Mouse (Mus musculus) forelimb bud, embryonic 11.5 days (tissue): ENCODE data around the gene Ildr2.

ENCODE experiments used
- DNase-seq: peaks from one replicate; pipeline ENCODE4 v3.0.0-alpha.2; 2012; ENCODE audit warnings: low read depth, low spot score

The Ildr2 gene

GRCm38 (mm10) chr1:166283451-166283850 lies 29.5 kb downstream of the Ildr2 start:
- DNase-seq, result no peak

- DNase-seq, result no peak
These were observed 30.5 kb downstream of the Ildr2 start for GRCm38 (mm10) chr1:166284390-166284789.

GRCm38 (mm10) chr1:166286231-166286630 lies 32.3 kb downstream of the Ildr2 start:
- no peak for DNase-seq

- no peak for DNase-seq
These were observed 36.6 kb downstream of the Ildr2 start for GRCm38 (mm10) chr1:166290562-166290961.

- DNase-seq, result no peak
These were observed 39.1 kb downstream of the Ildr2 start for GRCm38 (mm10) chr1:166293086-166293485.

- no peak for DNase-seq
These were observed 41.6 kb downstream of the Ildr2 start for GRCm38 (mm10) chr1:166295548-166295947.

DNA sequence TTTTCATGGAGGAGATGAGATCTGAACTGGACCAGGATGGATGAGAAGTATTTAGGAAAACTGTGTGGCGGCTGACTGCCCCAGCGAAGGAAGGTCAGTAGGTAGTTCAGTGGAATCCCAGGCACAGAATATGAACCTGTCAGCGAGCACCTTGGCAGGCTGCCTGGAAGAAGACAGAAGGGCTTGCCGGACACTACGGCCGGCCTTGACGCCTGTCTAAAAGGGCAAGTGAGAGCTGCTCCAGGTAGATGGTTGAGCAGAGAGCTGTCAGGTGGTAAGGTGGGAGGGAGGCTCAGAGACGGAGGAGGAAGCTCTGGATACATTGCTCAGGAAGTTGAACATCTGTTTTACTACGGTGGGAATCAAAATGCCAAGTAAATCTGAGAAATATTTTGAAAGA lies 42.4 kb downstream of the Ildr2 start:
- DNase-seq, result no peak

- DNase-seq, result no peak
These were observed 43.0 kb downstream of the Ildr2 start for GRCm38 (mm10) chr1:166296971-166297370.

DNA sequence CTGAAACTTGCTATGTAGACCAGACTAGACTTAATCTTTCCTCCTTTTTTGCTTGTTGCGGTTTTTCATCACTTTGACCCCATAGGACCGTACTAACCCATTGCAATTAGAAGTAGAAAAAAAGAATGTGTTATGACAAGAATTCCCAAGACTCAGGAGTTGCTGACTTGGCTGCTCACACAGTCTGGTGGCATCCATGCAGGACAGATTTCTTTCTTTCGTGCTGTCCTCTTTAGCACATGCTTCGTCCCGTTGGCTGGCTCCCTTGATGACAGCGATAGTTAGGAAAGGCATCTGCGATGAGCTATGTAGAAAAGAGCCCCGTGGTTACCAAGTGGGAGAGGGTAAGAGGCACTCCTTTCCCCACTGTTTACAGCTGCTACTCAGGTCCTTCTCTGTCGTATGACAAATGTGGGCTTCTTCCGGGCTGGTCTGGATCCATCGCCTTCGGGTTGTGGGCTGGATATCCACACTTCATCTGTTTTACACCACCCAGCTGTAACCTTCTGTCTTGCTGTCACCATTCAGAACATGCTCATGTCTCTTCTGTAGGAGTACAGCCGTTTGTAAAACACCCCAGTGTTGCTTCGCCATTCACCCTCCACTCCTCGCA lies 43.7 kb downstream of the Ildr2 start:
- DNase-seq, result no peak

GRCm38 (mm10) chr1:166298884-166299283 lies 44.9 kb downstream of the Ildr2 start:
- DNase-seq, result no peak

DNA sequence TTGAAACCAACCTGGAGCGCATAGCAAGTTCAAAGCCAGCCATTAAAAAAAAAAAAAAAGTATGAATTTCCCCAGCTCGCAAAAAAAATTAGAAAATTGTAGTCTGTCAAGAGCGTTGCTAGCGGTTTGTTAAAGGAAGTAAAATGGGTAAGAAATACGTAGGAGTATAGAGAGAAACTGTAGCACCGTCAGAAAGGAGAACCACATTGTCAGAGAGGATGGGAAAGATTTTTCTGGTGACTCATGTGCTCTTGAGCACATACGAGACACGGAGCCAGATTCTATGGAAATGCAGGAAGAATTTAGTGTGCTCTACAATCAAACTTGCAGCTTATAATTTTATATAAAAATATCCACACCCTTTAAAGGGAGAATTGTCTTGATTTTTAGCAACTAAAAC lies 45.9 kb downstream of the Ildr2 start:
- DNase-seq, result no peak

GRCm38 (mm10) chr1:166300526-166300925 lies 46.6 kb downstream of the Ildr2 start:
- no peak for DNase-seq

DNA sequence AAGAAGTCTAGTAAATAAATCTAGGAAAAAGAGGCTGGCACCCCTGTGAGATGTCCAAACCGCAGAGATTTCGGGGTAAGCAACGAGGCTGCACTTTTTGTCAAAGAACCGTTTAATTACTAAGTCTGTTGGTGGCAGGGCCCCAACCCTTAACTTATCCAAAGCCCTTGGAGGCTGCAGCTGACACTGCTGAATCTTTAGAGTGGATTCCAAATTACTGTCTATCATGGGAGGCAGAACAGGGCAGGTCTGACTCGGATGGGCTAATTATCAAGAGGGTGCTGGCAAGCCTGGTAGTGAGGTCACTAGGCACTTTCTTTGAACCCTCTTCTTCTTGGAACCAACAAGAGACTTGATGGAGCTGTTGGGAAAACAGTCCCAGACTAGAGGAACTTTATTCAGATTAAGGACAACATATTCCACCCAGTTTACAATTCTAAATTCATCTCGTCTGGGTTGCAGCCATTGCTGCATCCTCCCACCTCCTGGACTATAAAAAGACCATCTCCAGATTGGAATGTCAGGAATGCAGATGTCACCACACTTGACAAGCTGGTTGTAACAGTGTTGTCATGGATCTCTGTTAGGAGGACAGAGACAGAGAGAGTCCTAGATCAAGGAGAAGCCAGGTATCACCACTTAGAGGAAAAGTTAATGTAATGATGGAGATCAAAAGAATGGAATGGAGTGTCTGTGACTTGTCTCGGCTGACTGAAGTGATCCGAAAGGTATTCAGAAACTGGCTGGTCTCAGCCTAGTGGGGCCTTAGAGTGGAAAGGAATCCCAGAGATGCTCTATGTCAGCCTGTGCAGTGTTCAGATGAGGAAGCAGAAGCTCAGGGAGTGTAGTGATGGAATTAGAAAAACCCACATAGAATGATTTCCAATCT lies 50.7 kb downstream of the Ildr2 start:
- no peak for DNase-seq

- DNase-seq, result no peak
These were observed 54.5 kb downstream of the Ildr2 start for GRCm38 (mm10) chr1:166308471-166308850.

DNA sequence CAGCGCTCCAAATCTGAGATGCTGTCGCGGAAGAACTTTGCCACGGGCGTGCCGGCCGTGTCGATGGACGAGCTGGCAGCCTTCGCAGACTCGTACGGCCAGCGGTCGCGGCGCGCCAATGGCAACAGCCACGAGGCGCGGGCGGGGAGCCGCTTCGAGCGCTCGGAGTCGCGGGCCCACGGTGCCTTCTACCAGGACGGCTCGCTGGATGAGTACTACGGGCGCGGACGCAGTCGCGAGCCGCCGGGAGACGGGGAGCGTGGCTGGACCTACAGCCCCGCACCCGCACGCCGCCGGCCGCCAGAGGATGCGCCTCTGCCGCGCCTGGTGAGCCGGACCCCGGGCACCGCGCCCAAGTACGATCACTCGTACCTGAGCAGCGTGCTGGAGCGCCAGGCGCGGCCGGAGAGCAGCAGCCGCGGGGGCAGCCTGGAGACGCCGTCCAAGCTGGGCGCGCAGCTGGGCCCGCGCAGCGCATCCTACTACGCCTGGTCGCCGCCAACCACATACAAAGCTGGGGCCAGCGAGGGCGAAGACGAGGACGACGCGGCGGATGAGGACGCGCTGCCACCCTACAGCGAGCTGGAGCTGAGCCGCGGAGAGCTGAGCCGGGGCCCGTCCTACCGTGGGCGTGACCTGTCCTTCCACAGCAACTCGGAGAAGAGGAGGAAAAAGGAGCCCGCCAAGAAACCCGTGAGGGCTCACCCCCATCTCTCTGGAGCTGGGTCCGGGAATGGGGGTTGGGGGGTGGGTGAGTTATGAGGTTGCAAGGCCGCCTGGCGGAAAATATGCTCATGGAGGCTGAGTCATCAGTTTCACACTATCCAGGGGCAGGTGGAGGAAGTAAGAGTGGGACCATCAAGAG lies 55.1 kb downstream of the Ildr2 start:
- DNase-seq, result peak; percentile 26

DNA sequence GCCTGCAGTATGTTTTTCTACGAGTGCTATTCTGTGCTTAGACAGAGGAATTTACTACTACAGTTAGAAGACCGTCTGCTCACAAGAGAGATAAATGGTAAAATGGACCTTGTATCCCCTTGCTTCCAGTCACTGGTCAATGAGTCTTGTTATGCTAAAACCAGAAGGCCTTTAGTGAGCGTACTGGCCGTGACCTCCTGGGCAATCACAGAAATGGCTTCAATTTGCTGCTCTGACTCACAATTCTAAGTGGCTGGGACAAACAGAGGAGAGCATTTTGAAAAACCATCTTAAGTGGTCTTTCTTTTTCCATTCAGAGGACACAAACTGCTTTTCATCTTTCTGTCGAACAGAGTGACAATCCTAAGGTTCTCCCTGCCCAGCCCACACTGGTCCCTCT lies 57.2 kb downstream of the Ildr2 start:
- no peak for DNase-seq

GRCm38 (mm10) chr1:166313637-166314036 lies 59.7 kb downstream of the Ildr2 start:
- no peak for DNase-seq

GRCm38 (mm10) chr1:166315706-166316105 lies 61.8 kb downstream of the Ildr2 start:
- DNase-seq, result no peak

- DNase-seq, result peak; percentile 82
These were observed 65.3 kb downstream of the Ildr2 start for GRCm38 (mm10) chr1:166319132-166319698.

DNA sequence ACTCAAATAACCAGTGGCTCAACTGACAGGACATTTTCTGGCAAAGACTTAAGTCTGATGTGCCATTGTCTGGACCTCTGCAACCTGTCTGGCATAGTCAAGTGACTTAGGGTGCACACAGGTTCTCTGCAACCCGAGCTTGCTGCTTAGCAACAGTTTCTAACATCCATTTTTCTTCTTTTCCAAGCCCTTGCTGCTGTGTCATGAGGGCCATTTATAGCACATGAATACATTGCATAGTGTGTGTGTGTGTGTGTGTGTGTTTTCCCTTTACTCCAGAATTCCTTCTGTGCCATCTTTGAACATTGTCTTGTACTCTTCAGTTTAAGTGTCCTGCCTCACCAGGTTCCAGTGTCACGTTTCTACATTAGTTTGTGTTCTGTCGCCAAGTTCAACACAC lies 72.5 kb downstream of the Ildr2 start:
- no peak for DNase-seq

- DNase-seq, result no peak
These were observed 76.8 kb downstream of the Ildr2 start for GRCm38 (mm10) chr1:166330752-166331151.

DNA sequence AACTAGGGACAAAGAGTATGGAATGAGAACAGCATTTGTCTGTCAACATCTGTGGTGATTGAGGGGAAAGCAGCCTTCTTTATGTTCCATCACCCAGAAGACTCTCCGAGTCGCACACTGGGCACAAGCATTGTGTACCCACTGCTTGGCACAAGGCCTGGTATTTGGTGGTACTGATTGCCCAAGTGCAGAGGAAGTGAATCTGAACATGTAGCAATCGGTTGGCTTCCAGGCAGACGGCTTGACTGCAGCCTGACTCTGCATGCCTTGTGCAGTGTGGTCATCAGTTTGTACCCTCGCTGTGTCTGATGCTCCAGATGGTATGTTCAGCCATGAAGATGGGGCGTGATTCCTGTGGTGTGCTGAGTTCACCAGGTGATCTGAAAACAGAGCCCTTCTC lies 85.2 kb downstream of the Ildr2 start:
- no peak for DNase-seq
